Mouse (Mus musculus) stomach, postnatal 0 days (tissue): Measurements from ENCODE around the gene Pld2. TPM values are rescaled to one million over a fixed set of nuclear protein-coding genes. Genes with fewer than 3 reads are reported as not detected.

Experiments
- ATAC-seq: fragments of 200-750 bp; cut with Nextera tagmentation; 2 replicates; pipeline ENCODE4 v1.8.0; 2017; ENCODE audit not compliant: low FRiP score, low TSS enrichment
- DNase-seq: peaks from one replicate; pipeline ENCODE4 v3.0.0-alpha.2; 2016; ENCODE audit warnings: low spot score
- H3K27ac ChIP-seq: fragments of 300-500 bp; sonication (generic); replicated peaks from 2 replicates; pipeline ENCODE4 v1.5.1; 2014; ENCODE audit warnings: mild to moderate bottlenecking, control low read depth
- H3K27me3 ChIP-seq: fragments of 300-500 bp; sonication (generic); 2 replicates; pipeline ENCODE4 v1.6.1; 2014; ENCODE audit warnings: low read length; ENCODE audit not compliant: control insufficient read depth, insufficient read depth
- H3K36me3 ChIP-seq: fragments of 300-500 bp; sonication (generic); 2 replicates; pipeline ENCODE4 v1.6.1; 2014; ENCODE audit warnings: low read length, mixed read lengths; ENCODE audit not compliant: control insufficient read depth, insufficient read depth
- H3K4me1 ChIP-seq: fragments of 300-500 bp; sonication (generic); replicated peaks from 2 replicates; pipeline ENCODE4 v1.6.1; 2014; ENCODE audit warnings: antibody characterized with exemption; ENCODE audit not compliant: control insufficient read depth, insufficient read depth
- H3K4me2 ChIP-seq: fragments of 300-500 bp; sonication (generic); replicated peaks from 2 replicates; pipeline ENCODE4 v1.6.1; 2014; ENCODE audit warnings: low read depth, mild to moderate bottlenecking, control low read depth, moderate library complexity
- H3K4me3 ChIP-seq: fragments of 300-500 bp; sonication (generic); 2 replicates; pipeline ENCODE4 v1.5.1; 2014; ENCODE audit warnings: low read depth, low read length, control low read depth
- H3K9ac ChIP-seq: fragments of 300-500 bp; sonication (generic); 2 replicates; pipeline ENCODE4 v1.6.1; 2014; ENCODE audit warnings: mild to moderate bottlenecking, low read length, control low read depth, mixed read lengths
- H3K9me3 ChIP-seq: fragments of 300-500 bp; sonication (generic); 2 replicates; pipeline ENCODE4 v1.6.1; 2016; ENCODE audit warnings: low read length; ENCODE audit not compliant: control insufficient read depth
- CTCF ChIP-seq: IDR thresholded peaks from 2 replicates; pipeline ENCODE4 v1.5.1; 2016; ENCODE audit warnings: antibody characterized with exemption, low read depth, mild to moderate bottlenecking, moderate library complexity
- EP300 ChIP-seq: optimal IDR thresholded peaks from 2 replicates; pipeline ENCODE3; 2016; ENCODE audit warnings: antibody characterized with exemption
- WGBS: fragments of 180-500 bp; shearing (Covaris S2); extraction: QIAGEN DNeasy Blood & Tissue Kit; methylation state at CpG from one replicate; pipeline ENCODE4 v1.1.7; 2014; 5-methylcytosine and 5-hydroxymethylcytosine counted together
- polyA plus RNA-seq: library from polyadenylated mRNA; unstranded; fragments of >200 nt; fragmentation: Nextera tagmentation; extraction: Ambion mirVana; gene quantifications from 2 replicates; pipeline ENCODE4 v1.2.1, GENCODE M21; 2015

Gene Pld2
- polyA plus RNA-seq, 1 experiment from 2014 or later = 16.2 TPM

GRCm38 (mm10) chr11:70597301-70597700 lies 57.4 kb downstream of the Pld2 start:
- Histone ChIP-seq H3K4me3 (no peak overlapping the region), H3K9ac (no peak overlapping the region), H3K27ac (peak overlapping the region; percentile 30; the same call in 1 of the 2 replicates), H3K36me3 (peaks cover 13% of the 10 kb centered on the region), H3K4me1 (peaks cover 3% of the 10 kb centered on the region; the same call in 1 of the 2 replicates), H3K4me2 (no peak overlapping the region), H3K27me3 (no peaks in the 10 kb centered on the region), H3K9me3 (no peaks in the 10 kb centered on the region)
- ATAC-seq (peak; percentile 45; the same call in 1 of the 2 replicates), DNase-seq (no peak)
- WGBS = 75% methylated on average over 6 of the region's 6 CpGs
- no peak for TF ChIP-seq EP300
- TF ChIP-seq CTCF = no peak

GRCm38 (mm10) chr11:70598451-70598953 lies 58.6 kb downstream of the Pld2 start:
- DNase-seq = no peak
- no peak overlapping the region for H3K4me3 ChIP-seq
- H3K4me2 ChIP-seq = no peak overlapping the region
- H3K27me3 ChIP-seq = no peaks in the 10 kb centered on the region
- H3K4me1 ChIP-seq = peaks cover 3% of the 10 kb centered on the region; the same call in 1 of the 2 replicates
- H3K9me3 ChIP-seq = no peaks in the 10 kb centered on the region
- no peak overlapping the region for H3K27ac ChIP-seq
- peaks cover 16% of the 10 kb centered on the region for H3K36me3 ChIP-seq
- no peak for ATAC-seq
- no peak overlapping the region for H3K9ac ChIP-seq
- 86% methylated on average over 9 of the region's 9 CpGs for WGBS
- no peak for TF ChIP-seq EP300
- no peak for TF ChIP-seq CTCF

GRCm38 (mm10) chr11:70605024-70605566 lies 65.2 kb downstream of the Pld2 start:
- H3K4me1 ChIP-seq = no peaks in the 10 kb centered on the region
- 63% methylated on average over 14 of the region's 14 CpGs for WGBS
- H3K4me3 ChIP-seq = no peak overlapping the region
- H3K27me3 ChIP-seq = no peaks in the 10 kb centered on the region
- peak; percentile 82 for DNase-seq
- no peak overlapping the region for H3K27ac ChIP-seq
- ATAC-seq = no peak
- H3K9ac ChIP-seq = no peak overlapping the region
- peak; percentile 96 for TF ChIP-seq CTCF
- no peak for TF ChIP-seq EP300
- H3K36me3 ChIP-seq = peaks cover 39% of the 10 kb centered on the region
- H3K4me2 ChIP-seq = no peak overlapping the region
- H3K9me3 ChIP-seq = no peaks in the 10 kb centered on the region

- WGBS = 68% methylated on average over 12 of the region's 12 CpGs
- H3K9me3 ChIP-seq = no peaks in the 10 kb centered on the region
- no peak overlapping the region for H3K4me2 ChIP-seq
- no peaks in the 10 kb centered on the region for H3K4me1 ChIP-seq
- H3K27ac ChIP-seq = no peak overlapping the region
- no peak for DNase-seq
- no peak overlapping the region for H3K9ac ChIP-seq
- peaks cover 38% of the 10 kb centered on the region for H3K36me3 ChIP-seq
- no peak overlapping the region for H3K4me3 ChIP-seq
- H3K27me3 ChIP-seq = no peaks in the 10 kb centered on the region
- TF ChIP-seq CTCF (no peak), EP300 (no peak)
- no peak for ATAC-seq
Observed at GRCm38 (mm10) chr11:70606717-70607116, 66.9 kb downstream of the Pld2 start.

- Histone ChIP-seq H3K9ac (no peak overlapping the region), H3K4me3 (no peak overlapping the region), H3K9me3 (no peaks in the 10 kb centered on the region), H3K27me3 (no peaks in the 10 kb centered on the region), H3K36me3 (peaks cover 34% of the 10 kb centered on the region), H3K4me2 (no peak overlapping the region), H3K4me1 (no peaks in the 10 kb centered on the region), H3K27ac (no peak overlapping the region)
- no peak for DNase-seq
- 79% methylated on average over 9 of the region's 9 CpGs for WGBS
- TF ChIP-seq EP300 = no peak
- TF ChIP-seq CTCF = no peak
- no peak for ATAC-seq
Observed at GRCm38 (mm10) chr11:70607611-70608010, 67.7 kb downstream of the Pld2 start.

Other genes with a start within 250 kb of the Pld2 start
- gene Alox12e, start 217.4 kb upstream of the Pld2 start, polyA plus RNA-seq = 0.05 and 0.17 TPM in 2 replicates
- 3.2 and 12.3 TPM in 2 replicates for gene Alox15, start 188.0 kb upstream of the Pld2 start, polyA plus RNA-seq
- gene Pelp1, start 130.0 kb upstream of the Pld2 start, polyA plus RNA-seq = 10.4 and 10.8 TPM in 2 replicates
- gene Arrb2, start 107.4 kb upstream of the Pld2 start, polyA plus RNA-seq = 9.0 and 9.5 TPM in 2 replicates
- gene Med11, start 88.1 kb upstream of the Pld2 start, polyA plus RNA-seq = 27.4 and 28.6 TPM in 2 replicates
- 0.62 and 0.86 TPM in 2 replicates for gene Zmynd15, start 80.6 kb upstream of the Pld2 start, polyA plus RNA-seq
- gene Cxcl16, start 80.1 kb upstream of the Pld2 start, polyA plus RNA-seq = 15.8 and 18.1 TPM in 2 replicates
- gene Tm4sf5, start 34.8 kb upstream of the Pld2 start, polyA plus RNA-seq = 91.8 and 104 TPM in 2 replicates
- 0.15 and 0.36 TPM in 2 replicates for gene Vmo1, start 25.4 kb upstream of the Pld2 start, polyA plus RNA-seq
- 0.32 and 0.40 TPM in 2 replicates for gene Gltpd2, start 20.9 kb upstream of the Pld2 start, polyA plus RNA-seq
- gene Psmb6, start 14.7 kb upstream of the Pld2 start, polyA plus RNA-seq = 516 and 537 TPM in 2 replicates
- gene Gm40193, start 7.1 kb upstream of the Pld2 start, polyA plus RNA-seq = not detected in 2 replicates
- gene Mink1, start 22.8 kb downstream of the Pld2 start, polyA plus RNA-seq = 8.5 and 10.2 TPM in 2 replicates
- gene 4930544D05Rik, start 75.8 kb downstream of the Pld2 start, polyA plus RNA-seq = not detected in 2 replicates
- not detected in 2 replicates for gene Chrne, start 79.2 kb downstream of the Pld2 start, polyA plus RNA-seq
- gene Gp1ba, start 99.1 kb downstream of the Pld2 start, polyA plus RNA-seq = 0.06 and 0.07 TPM in 2 replicates
- 62.8 and 70.5 TPM in 2 replicates for gene Rnf167, start 107.2 kb downstream of the Pld2 start, polyA plus RNA-seq
- gene Slc25a11, start 107.4 kb downstream of the Pld2 start, polyA plus RNA-seq = 120 and 121 TPM in 2 replicates
- 1,446 and 1,550 TPM in 2 replicates for gene Pfn1, start 114.6 kb downstream of the Pld2 start, polyA plus RNA-seq
- gene Eno3, start 117.1 kb downstream of the Pld2 start, polyA plus RNA-seq = 9.6 and 10.8 TPM in 2 replicates
- 77.7 and 79.4 TPM in 2 replicates for gene Spag7, start 129.4 kb downstream of the Pld2 start, polyA plus RNA-seq
- 6.5 and 7.9 TPM in 2 replicates for gene Camta2, start 148.0 kb downstream of the Pld2 start, polyA plus RNA-seq
- gene Inca1, start 160.1 kb downstream of the Pld2 start, polyA plus RNA-seq = 1.6 and 2.1 TPM in 2 replicates
- 4.7 TPM in 2 replicates for gene Kif1c, start 160.5 kb downstream of the Pld2 start, polyA plus RNA-seq
- 3.4 and 3.8 TPM in 2 replicates for gene Zfp3, start 224.1 kb downstream of the Pld2 start, polyA plus RNA-seq